Mouse (Mus musculus): ENCODE data around the gene Bco1. TPM values are rescaled to one million over a fixed set of nuclear protein-coding genes. Genes with fewer than 3 reads are reported as not detected.
A peak's percentile ranks its signal among the peaks of the same experiment; 100 is the strongest.

Bco1 gene
- polyA plus RNA-seq, 1 experiment, result 0.07 TPM

DNA sequence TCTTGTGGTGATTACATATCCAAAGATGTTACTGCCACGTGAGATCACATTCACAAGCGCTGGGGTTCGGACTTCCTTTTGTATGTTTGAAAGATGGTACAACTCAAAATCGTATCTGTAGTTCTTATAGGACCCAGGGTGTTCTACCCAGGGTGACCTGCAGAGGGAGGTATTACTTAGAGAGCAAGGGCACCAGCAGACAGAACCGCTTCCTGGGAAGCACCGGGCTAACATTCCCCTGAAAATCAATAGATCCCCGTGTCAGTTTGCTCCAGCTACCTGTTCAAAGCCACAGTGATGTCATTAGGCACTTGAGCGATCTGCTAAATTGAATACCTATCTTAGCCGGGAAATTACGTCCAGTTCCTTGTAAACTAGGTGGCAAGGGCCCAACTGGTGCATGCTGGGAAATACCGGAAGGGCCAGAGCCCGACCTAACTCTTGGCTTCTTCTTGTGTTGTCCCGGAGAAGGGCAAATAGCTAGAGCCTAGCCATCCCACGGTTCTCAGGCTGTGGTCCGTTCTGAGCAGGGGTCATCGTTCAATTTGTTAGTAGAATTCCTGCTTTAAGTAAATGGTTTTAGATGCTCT is 14.2 kb downstream of the Bco1 start:
- Histone ChIP-seq H3K4me3 (ENCODE audit: extremely low read depth, insufficient read depth, insufficient read length) (no peak overlapping the region), H3K27me3 (ENCODE audit: control insufficient read depth, insufficient read depth, low read length) (no peaks in the 10 kb centered on the region), H3K36me3 (ENCODE audit: control insufficient read depth, insufficient read depth, low read length) (no peaks in the 10 kb centered on the region), H3K4me1 (ENCODE audit: control insufficient read depth, insufficient read depth, insufficient read length) (no peaks in the 10 kb centered on the region), H3K27ac (ENCODE audit: insufficient read depth, low read length) (no peak overlapping the region)
- peak in 1 of 2 experiments; percentile 40 for DNase-seq (ENCODE audit: low read depth in 1 of 2, low spot score in 2 of 2)
- TF ChIP-seq POLR2A (IDR thresholded peaks at IDR 0.05; ENCODE audit: low read depth, low read length), result no peak
- no peak for TF ChIP-seq CTCF (IDR thresholded peaks at IDR 0.05; ENCODE audit: extremely low read depth, insufficient read depth, insufficient read length, insufficient replicate concordance)
- 56% methylated on average over 16 of the region's 16 CpGs for WGBS

- no peak for TF ChIP-seq POLR2A (IDR thresholded peaks at IDR 0.05; ENCODE audit: low read depth, low read length)
- TF ChIP-seq CTCF (IDR thresholded peaks at IDR 0.05; ENCODE audit: extremely low read depth, insufficient read depth, insufficient read length, insufficient replicate concordance), result no peak
- 85% methylated on average over 3 of the region's 3 CpGs for WGBS
- no peaks in the 10 kb centered on the region for H3K36me3 ChIP-seq (ENCODE audit: control insufficient read depth, insufficient read depth, low read length)
- H3K4me3 ChIP-seq (ENCODE audit: extremely low read depth, insufficient read depth, insufficient read length), result no peak overlapping the region
- H3K27me3 ChIP-seq (ENCODE audit: control insufficient read depth, insufficient read depth, low read length), result no peaks in the 10 kb centered on the region
- H3K4me1 ChIP-seq (ENCODE audit: control insufficient read depth, insufficient read depth, insufficient read length), result no peaks in the 10 kb centered on the region
- DNase-seq (ENCODE audit: low read depth in 1 of 2, low spot score in 2 of 2), result no peak
- H3K27ac ChIP-seq (ENCODE audit: insufficient read depth, low read length), result no peak overlapping the region
Observed at GRCm38 (mm10) chr8:117111641-117112040, 16.0 kb downstream of the Bco1 start.

GRCm38 (mm10) chr8:117112261-117112660 is 16.6 kb downstream of the Bco1 start:
- no peak overlapping the region for H3K27ac ChIP-seq (ENCODE audit: insufficient read depth, low read length)
- H3K36me3 ChIP-seq (ENCODE audit: control insufficient read depth, insufficient read depth, low read length), result no peaks in the 10 kb centered on the region
- no peak for TF ChIP-seq CTCF (IDR thresholded peaks at IDR 0.05; ENCODE audit: extremely low read depth, insufficient read depth, insufficient read length, insufficient replicate concordance)
- TF ChIP-seq POLR2A (IDR thresholded peaks at IDR 0.05; ENCODE audit: low read depth, low read length), result no peak
- H3K4me1 ChIP-seq (ENCODE audit: control insufficient read depth, insufficient read depth, insufficient read length), result no peaks in the 10 kb centered on the region
- no peak for DNase-seq (ENCODE audit: low read depth in 1 of 2, low spot score in 2 of 2)
- no peak overlapping the region for H3K4me3 ChIP-seq (ENCODE audit: extremely low read depth, insufficient read depth, insufficient read length)
- WGBS, result 44% methylated on average over 8 of the region's 8 CpGs
- H3K27me3 ChIP-seq (ENCODE audit: control insufficient read depth, insufficient read depth, low read length), result no peaks in the 10 kb centered on the region

DNA sequence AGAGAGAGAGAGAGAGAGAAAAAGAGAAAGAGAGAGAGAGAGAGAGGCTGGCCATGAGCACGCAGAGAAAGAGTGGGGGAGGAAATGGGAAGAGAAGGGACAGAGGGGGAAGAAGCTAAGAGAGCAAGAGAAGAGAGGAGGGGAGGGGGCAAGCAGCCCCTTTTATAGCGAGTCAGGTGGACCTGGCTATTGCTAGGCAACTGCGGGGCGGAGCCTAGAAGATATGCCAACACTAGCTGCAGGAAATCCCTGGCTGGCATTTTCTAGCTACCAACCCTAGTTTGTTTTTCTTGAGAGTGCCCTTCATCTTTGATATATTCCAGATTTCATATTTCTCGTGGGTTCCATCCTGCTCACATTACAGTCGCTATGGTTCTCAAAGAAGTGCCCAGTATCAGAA is 19.4 kb downstream of the Bco1 start:
- no peaks in the 10 kb centered on the region for H3K4me1 ChIP-seq (ENCODE audit: control insufficient read depth, insufficient read depth, insufficient read length)
- WGBS, result 59% methylated on average over 6 of the region's 6 CpGs
- no peak for DNase-seq (ENCODE audit: low read depth in 1 of 2, low spot score in 2 of 2)
- no peak overlapping the region for H3K4me3 ChIP-seq (ENCODE audit: extremely low read depth, insufficient read depth, insufficient read length)
- H3K27me3 ChIP-seq (ENCODE audit: control insufficient read depth, insufficient read depth, low read length), result no peaks in the 10 kb centered on the region
- H3K27ac ChIP-seq (ENCODE audit: insufficient read depth, low read length), result no peak overlapping the region
- H3K36me3 ChIP-seq (ENCODE audit: control insufficient read depth, insufficient read depth, low read length), result no peaks in the 10 kb centered on the region
- TF ChIP-seq CTCF (IDR thresholded peaks at IDR 0.05; ENCODE audit: extremely low read depth, insufficient read depth, insufficient read length, insufficient replicate concordance) (no peak), POLR2A (IDR thresholded peaks at IDR 0.05; ENCODE audit: low read depth, low read length) (no peak)

GRCm38 (mm10) chr8:117115676-117116446 is 20.2 kb downstream of the Bco1 start:
- 28% methylated on average over 13 of the region's 13 CpGs for WGBS
- Histone ChIP-seq H3K4me3 (ENCODE audit: extremely low read depth, insufficient read depth, insufficient read length) (no peak overlapping the region), H3K27ac (ENCODE audit: insufficient read depth, low read length) (no peak overlapping the region), H3K4me1 (ENCODE audit: control insufficient read depth, insufficient read depth, insufficient read length) (no peaks in the 10 kb centered on the region), H3K27me3 (ENCODE audit: control insufficient read depth, insufficient read depth, low read length) (no peaks in the 10 kb centered on the region), H3K36me3 (ENCODE audit: control insufficient read depth, insufficient read depth, low read length) (no peaks in the 10 kb centered on the region)
- no peak for DNase-seq (ENCODE audit: low read depth in 1 of 2, low spot score in 2 of 2)
- TF ChIP-seq POLR2A (IDR thresholded peaks at IDR 0.05; ENCODE audit: low read depth, low read length) (no peak), CTCF (IDR thresholded peaks at IDR 0.05; ENCODE audit: extremely low read depth, insufficient read depth, insufficient read length, insufficient replicate concordance) (no peak)

GRCm38 (mm10) chr8:117116534-117116933 is 20.9 kb downstream of the Bco1 start:
- H3K27me3 ChIP-seq (ENCODE audit: control insufficient read depth, insufficient read depth, low read length), result no peaks in the 10 kb centered on the region
- 86% methylated on average over 7 of the region's 7 CpGs for WGBS
- TF ChIP-seq POLR2A (IDR thresholded peaks at IDR 0.05; ENCODE audit: low read depth, low read length), result no peak
- H3K36me3 ChIP-seq (ENCODE audit: control insufficient read depth, insufficient read depth, low read length), result no peaks in the 10 kb centered on the region
- H3K27ac ChIP-seq (ENCODE audit: insufficient read depth, low read length), result no peak overlapping the region
- no peak for DNase-seq (ENCODE audit: low read depth in 1 of 2, low spot score in 2 of 2)
- no peak overlapping the region for H3K4me3 ChIP-seq (ENCODE audit: extremely low read depth, insufficient read depth, insufficient read length)
- H3K4me1 ChIP-seq (ENCODE audit: control insufficient read depth, insufficient read depth, insufficient read length), result peaks cover 6% of the 10 kb centered on the region; the same call in 1 of the 2 replicates

DNA sequence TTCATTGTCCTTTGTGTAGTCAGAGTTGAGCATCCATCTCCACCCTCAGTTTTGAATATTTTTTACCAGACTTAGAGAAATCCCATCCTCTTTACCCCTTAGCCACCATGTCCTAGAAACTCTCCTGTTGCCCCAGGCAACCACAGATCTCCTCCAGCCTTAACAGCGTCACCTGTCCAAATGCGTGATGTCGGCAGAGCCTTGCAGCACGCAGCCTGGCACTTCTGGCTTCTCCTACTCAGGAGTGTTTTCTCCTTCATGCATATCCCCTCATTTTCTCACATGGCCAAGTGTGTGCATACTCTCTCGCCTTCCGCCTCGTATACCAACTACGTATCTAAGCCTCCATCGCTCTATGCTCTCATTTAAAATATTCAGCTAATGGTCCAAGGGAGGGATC is 22.8 kb downstream of the Bco1 start:
- Histone ChIP-seq H3K27me3 (ENCODE audit: control insufficient read depth, insufficient read depth, low read length) (no peaks in the 10 kb centered on the region), H3K27ac (ENCODE audit: insufficient read depth, low read length) (no peak overlapping the region), H3K4me3 (ENCODE audit: extremely low read depth, insufficient read depth, insufficient read length) (no peak overlapping the region), H3K36me3 (ENCODE audit: control insufficient read depth, insufficient read depth, low read length) (no peaks in the 10 kb centered on the region), H3K4me1 (ENCODE audit: control insufficient read depth, insufficient read depth, insufficient read length) (peaks cover 10% of the 10 kb centered on the region; the same call in 1 of the 2 replicates)
- TF ChIP-seq POLR2A (IDR thresholded peaks at IDR 0.05; ENCODE audit: low read depth, low read length) (no peak), CTCF (IDR thresholded peaks at IDR 0.05; ENCODE audit: extremely low read depth, insufficient read depth, insufficient read length, insufficient replicate concordance) (no peak)
- 94% methylated on average over 9 of the region's 9 CpGs for WGBS
- no peak for DNase-seq (ENCODE audit: low read depth in 1 of 2, low spot score in 2 of 2)

Data from spleen, adult 2 months (tissue).